Mouse (Mus musculus): ENCODE measurements at regions not wholly inside any gene's neighbourhood (a gene's known extent, or its start where the extent isn't known, plus 50 kb on each side); places are given as distances from the start of the nearest gene placed in this dataset.
"Not testable (repeated sequence)": the region's sequence is repeated elsewhere in the genome, so short reads cannot be mapped to it uniquely, and the experiment has no call there.

DNA sequence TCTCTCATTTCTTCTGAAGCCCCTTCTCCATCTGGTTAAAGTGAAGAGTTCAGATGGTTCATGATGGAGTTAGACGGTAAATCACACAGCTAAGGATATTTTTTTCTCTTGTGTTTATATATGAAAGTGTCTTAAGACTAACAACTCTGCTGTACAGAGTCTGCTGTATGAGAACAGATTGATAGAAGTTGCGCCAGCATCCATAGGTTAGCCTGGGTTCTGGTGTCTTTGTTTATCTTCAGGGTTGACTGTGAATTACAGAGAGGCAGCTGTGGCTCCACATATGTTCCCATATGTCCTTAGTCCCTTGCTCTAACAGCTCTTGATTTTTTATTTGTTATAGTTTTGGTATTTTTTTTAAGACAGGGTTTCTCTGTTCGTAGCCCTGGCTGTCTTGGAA lies 334.9 kb upstream of the Api5 start:
- DNase-seq (ENCODE audit: low read depth, low spot score): no peak

DNA sequence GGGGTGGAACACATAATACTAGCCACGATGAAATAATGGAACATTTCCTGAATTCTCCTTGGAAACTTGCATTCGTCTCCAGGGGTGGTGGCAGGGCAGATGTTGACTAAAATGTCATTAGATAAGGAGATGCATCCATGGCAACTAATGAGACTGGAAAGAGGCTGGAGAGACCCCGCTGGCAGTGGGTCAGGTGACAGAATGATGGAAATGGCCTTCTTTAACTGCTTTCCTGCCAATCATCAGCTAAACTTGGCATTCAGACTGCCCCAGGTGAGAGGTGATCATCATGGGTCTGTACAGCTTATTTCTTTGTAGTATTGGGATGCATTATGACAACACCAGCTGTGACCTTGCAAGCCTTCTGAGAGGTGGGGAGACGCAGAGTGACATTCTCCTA lies 334.3 kb upstream of the Api5 start:
- no peak for DNase-seq (ENCODE audit: low read depth, low spot score)

DNA sequence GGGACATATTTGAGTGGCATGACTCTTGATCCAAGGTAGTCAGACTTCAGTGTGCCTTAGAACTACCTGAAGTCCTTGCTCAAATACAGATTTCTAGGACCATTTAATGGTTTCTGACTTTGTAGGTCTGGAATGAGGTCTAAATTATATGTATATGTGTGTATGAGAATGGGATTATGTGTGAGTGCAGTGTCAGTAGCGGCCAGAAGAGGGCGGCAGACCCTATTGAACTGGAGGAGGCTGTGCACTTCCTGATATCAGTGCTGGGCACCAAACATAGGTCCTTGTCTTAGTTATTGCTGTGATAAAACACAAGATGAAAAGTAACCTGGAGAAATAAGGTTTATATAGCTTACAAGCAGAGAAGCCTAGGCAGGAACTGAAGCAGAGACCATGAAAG lies 328.6 kb upstream of the Api5 start:
- DNase-seq (ENCODE audit: low read depth, low spot score): no peak

DNA sequence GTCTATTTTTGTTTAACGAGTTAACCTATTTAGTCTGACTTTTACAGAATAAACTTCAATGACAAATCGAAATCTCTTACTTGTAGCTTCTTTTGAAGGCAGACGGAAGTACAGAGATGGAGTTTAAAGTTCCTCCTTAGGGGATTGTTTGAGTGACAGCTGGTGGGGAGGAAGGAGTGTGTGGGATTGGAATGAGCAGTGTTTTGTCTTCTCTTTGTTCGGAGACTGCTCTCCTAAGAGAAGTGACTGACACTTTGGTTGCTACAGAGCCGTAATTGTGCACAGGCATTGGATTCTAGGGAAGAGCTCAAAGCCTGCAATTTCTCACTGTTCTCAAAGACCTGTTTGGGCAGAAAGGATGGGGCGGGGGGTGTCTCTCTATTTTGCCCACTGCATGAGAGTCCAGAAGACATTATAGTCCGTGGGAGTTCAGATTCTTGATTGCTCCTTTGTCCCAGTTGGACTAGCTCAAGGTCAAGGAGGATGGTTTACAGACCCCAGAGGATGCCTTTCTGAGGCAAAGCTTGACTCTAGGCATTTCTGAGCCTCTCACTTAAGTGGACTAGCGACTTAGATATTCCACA lies 327.0 kb upstream of the Api5 start:
- peak; percentile 29 for DNase-seq (ENCODE audit: low read depth, low spot score)

DNA sequence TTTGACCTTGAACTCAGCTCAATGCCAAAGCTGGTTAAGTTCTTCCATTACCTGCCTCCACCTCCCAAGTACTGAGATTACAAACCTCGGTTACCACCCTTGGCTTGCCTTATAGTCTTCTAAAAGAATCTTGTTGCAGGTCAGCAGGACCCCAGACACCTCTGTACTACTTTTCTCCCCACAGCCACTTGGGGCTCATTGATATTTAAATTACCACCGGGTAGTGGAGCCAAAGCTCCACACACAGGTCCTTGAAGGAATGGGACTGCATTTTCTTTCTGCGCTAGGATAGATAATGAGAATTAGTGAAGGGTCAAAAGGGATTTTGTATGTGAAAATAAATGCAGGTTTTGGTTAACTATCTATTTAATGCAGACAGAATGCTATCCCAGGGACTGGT lies 326.5 kb upstream of the Api5 start:
- DNase-seq (ENCODE audit: low read depth, low spot score): no peak

DNA sequence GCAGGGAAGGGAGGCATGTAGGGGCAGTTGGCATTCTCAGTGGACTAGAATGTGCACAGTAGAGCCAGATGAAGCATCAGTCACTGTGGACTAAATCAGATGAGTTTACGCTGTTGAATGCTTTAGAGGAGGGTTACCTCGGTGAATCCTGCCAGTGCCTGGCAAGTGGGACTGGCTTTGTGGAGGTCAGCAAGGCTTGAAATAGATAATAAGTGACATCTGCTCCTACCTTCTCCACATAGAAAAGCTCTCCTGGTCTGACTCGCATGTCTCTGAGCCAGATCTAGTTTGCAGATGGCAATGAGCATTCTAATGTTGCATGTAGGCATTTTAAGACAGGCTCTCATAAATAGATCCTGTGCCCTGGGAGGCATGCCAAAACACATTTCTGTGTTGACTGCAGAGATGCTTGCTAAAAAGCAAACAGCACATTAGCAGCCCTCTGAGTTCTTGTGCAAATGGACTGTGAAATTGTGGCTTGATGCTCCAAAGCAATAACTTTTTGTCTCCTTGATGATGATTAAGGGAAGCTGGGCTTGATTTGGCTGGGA lies 310.3 kb upstream of the Api5 start:
- peak; percentile 63 for DNase-seq (ENCODE audit: low read depth, low spot score)

DNA sequence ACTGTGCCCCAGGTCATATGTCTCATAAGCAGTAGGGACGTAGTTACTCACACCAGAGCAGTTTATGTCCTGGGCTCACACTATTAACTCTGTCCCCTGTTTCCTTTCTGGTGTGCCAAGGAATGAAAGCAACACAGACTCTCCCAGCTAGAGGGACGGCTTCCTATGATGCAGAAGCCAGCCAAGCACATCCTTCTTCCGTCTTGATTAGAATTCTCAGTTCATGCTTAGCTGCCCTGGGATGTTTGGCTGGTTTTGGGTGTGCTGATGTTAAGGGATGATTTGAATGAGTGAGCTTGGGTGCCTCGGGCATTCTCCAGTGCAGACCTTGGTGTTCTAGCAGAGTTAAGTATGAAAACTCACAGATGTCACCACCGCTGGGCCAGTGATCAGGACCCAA lies 291.9 kb upstream of the Api5 start:
- DNase-seq (ENCODE audit: low read depth, low spot score): no peak

DNA sequence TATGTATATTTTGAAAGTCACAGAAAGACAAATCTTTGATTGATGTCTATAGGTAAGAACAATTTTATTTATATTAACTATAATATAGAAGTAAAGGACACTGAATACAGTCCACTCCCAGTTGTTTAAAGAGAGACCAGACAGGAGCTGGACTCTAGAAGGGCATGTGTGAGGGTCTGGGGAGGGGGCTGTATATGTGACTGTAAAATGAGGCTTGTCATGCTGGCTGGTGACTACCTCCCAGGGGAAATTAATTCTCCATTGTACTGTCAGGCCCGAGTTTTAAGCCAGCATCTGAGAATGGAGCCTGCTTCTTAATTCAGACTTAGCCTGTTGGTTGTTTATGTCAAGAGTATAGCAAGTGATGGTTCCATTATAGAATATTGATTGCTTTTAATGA lies 261.4 kb upstream of the Api5 start:
- no peak for DNase-seq (ENCODE audit: low read depth, low spot score)

DNA sequence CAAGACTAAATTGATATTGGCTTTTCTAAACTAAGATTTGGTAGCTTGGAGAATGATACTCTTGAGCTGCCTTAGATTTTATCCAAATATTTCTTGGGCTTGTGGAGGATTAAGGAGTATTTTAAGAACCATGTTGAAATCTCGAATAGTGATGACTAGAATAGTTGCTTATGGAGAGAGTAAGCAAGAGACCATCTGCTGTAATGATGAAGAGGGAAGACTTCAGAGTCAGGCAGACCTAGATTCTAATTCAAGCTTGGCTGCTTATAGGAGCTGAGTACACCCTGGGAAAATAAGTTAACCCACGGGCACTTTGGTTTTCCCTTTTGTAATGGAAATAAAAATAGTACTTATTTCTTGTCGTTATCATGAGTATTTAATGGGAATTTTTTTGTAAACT lies 257.3 kb upstream of the Api5 start:
- DNase-seq (ENCODE audit: low read depth, low spot score): peak; percentile 62

DNA sequence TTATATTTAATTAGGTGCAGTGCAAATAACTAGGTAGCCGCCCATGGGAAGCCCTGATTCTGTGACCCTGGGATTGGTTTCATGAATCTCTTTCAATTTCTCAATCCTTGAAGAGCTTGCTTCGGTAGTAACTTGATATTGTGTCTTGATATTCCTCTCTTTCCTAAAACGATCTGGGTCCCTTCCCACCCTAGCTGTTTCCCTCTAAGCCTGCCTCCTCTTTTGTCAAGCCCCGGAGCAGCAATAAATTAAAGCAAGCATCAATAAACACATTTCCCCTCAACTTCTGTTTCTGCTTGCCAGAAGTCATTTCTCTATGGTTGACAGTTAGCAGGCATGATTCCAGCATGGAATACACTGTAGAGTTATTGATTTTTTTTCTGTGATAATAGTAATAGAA lies 252.6 kb upstream of the Api5 start:
- no peak for DNase-seq (ENCODE audit: low read depth, low spot score)

DNA sequence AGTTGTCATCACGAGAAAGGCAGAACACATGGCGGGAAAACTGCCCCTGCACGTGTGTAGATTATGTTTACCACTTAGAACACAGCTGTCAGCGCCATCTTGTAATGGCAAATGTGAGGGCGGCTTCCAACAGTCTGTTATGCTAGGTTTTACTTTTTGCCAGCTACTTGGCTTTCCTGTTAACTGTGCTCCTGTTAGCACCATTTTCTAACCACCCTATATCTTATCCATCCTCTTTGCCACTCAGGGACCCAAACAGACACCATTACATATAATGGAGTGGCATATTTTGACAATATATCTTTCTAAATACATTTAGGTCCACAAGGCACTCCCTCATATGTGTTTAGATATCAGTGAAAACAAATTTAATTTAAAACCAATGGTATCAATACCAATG lies 247.7 kb upstream of the Api5 start:
- DNase-seq (ENCODE audit: low read depth, low spot score): not testable (repeated sequence)

DNA sequence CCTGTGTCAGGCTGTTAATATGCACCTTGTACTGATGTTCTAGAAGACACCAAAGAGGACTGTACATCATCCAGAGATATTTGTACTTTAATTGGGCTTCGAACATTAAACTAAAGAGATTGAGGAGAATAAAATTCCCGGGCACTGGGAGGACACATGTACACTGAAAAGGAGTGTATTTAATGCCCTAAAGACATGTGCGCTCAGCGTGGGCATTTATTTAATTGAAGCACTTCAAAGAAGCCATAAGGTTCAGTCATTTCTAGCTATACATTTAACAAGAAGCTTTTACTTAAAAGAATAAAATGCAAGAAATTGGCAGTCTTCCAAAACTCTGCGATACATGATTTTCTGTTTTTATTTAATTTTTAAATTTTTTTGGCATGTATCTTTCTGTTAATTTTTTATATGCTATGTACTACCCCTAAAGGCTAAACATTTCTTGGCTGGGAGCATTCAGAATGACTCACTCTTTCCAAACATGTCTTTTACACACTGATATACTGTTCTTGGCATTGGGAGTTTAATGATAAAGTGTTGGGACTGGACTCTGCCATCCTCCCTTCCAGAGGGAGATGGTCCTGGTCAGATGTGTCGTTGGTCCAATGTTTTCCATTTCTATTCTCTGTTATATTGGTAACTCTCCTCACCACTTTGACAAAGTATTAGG lies 242.3 kb upstream of the Api5 start:
- no peak for DNase-seq (ENCODE audit: low read depth, low spot score)

DNA sequence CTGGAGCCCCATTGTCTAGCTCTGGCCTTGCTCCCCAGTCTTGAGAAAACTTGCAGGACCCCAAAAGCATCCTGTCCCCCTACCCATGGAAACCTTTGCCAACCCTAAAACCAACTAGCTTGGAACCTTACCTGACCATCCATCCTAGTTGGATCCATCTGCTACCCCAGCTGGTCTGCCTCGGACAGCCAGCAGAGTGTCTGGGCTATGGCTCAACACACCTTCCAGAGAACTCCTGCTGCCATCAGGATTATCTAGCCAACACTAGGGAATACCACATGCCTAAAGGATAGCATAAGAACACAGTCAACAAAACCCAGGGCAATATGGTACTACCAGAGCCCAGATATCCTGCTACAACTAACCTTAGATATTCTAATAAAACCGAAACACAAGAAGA lies 227.9 kb upstream of the Api5 start:
- no peak for DNase-seq (ENCODE audit: low read depth, low spot score)

DNA sequence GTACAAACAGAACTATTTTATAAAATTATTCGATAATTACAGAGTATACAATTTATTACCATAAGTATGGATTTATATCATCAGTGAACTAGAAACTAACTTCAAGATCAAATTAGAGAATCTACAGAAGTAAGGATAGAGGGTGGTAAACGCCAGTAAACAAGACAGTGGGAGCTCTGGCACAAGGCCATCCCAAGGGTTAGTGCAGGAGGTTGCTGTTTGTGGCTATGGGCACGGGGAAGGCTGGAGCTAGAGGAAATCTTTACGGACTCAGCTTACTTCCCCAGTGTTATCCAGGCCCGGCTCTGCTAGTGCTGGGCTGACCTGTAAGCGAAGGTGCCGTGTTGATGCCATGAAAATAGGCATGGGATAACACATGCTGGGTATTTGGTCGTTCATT lies 220.5 kb upstream of the Api5 start:
- no peak for DNase-seq (ENCODE audit: low read depth, low spot score)
